Mouse (Mus musculus): ENCODE measurements around the gene Gm17660. TPM values are rescaled to one million over a fixed set of nuclear protein-coding genes. Genes with fewer than 3 reads are reported as not detected.
"Not testable (repeated sequence)": the region's sequence is repeated elsewhere in the genome, so short reads cannot be mapped to it uniquely, and the experiment has no call there.

Gene Gm17660
- total RNA-seq, 2 experiments from 2014 or later = not detected

- ATAC-seq (ENCODE audit: poor library complexity, severe bottlenecking) = peak; percentile 93
These were observed 30.9 kb downstream of the Gm17660 start, which contains the start of gene Nudt9 for GRCm38 (mm10) chr5:104046256-104047199. Gene Nudt9 (plus strand): TSS chr5:104046306.

GRCm38 (mm10) chr5:104043704-104044103 is 33.7 kb downstream of the Gm17660 start:
- no peak for ATAC-seq (ENCODE audit: poor library complexity, severe bottlenecking)

- no peak for ATAC-seq (ENCODE audit: poor library complexity, severe bottlenecking)
These were observed 34.5 kb downstream of the Gm17660 start for GRCm38 (mm10) chr5:104042906-104043305.

- ATAC-seq (ENCODE audit: poor library complexity, severe bottlenecking) = peak; percentile 61
These were observed 38.1 kb downstream of the Gm17660 start for GRCm38 (mm10) chr5:104039154-104039932.

- no peak for ATAC-seq (ENCODE audit: poor library complexity, severe bottlenecking)
These were observed 40.7 kb downstream of the Gm17660 start for GRCm38 (mm10) chr5:104036686-104037085.

- ATAC-seq (ENCODE audit: poor library complexity, severe bottlenecking) = no peak
These were observed 41.6 kb downstream of the Gm17660 start for GRCm38 (mm10) chr5:104035824-104036223.

GRCm38 (mm10) chr5:104035066-104035465 is 42.3 kb downstream of the Gm17660 start:
- ATAC-seq (ENCODE audit: poor library complexity, severe bottlenecking) = no peak

- peak; percentile 81 for ATAC-seq (ENCODE audit: poor library complexity, severe bottlenecking)
These were observed 44.8 kb downstream of the Gm17660 start for GRCm38 (mm10) chr5:104032434-104033097.

- no peak for ATAC-seq (ENCODE audit: poor library complexity, severe bottlenecking)
These were observed 52.1 kb downstream of the Gm17660 start for GRCm38 (mm10) chr5:104025245-104025854.

- ATAC-seq (ENCODE audit: poor library complexity, severe bottlenecking) = no peak
These were observed 52.6 kb downstream of the Gm17660 start for GRCm38 (mm10) chr5:104024762-104025161.

- ATAC-seq (ENCODE audit: poor library complexity, severe bottlenecking) = not testable (repeated sequence)
These were observed 53.2 kb downstream of the Gm17660 start for GRCm38 (mm10) chr5:104024193-104024592.

GRCm38 (mm10) chr5:104023289-104024020 is 54.0 kb downstream of the Gm17660 start:
- peak; percentile 29 for ATAC-seq (ENCODE audit: poor library complexity, severe bottlenecking)

GRCm38 (mm10) chr5:104022558-104022957 is 54.9 kb downstream of the Gm17660 start:
- no peak for ATAC-seq (ENCODE audit: poor library complexity, severe bottlenecking)

GRCm38 (mm10) chr5:104021597-104022378 is 55.6 kb downstream of the Gm17660 start, which contains the start of gene Hsd17b11:
Gene Hsd17b11 (minus strand): TSS chr5:104021919.
- ATAC-seq (ENCODE audit: poor library complexity, severe bottlenecking) = peak; percentile 74

Other genes starting within 250 kb of the Gm17660 start
- gene Klhl8, start 166.3 kb downstream of the Gm17660 start, total RNA-seq (2015) = 0.21 and 0.87 TPM in 2 replicates
- 0.95 and 2.0 TPM in 2 replicates for gene Klhl8, start 166.3 kb downstream of the Gm17660 start, total RNA-seq (2017)
- not detected in 2 replicates for gene Hsd17b13, start 100.2 kb downstream of the Gm17660 start, total RNA-seq (2015)
- not detected in 2 replicates for gene Hsd17b13, start 100.2 kb downstream of the Gm17660 start, total RNA-seq (2017)
- 81.4 and 90.7 TPM in 2 replicates for gene Hsd17b11, start 55.7 kb downstream of the Gm17660 start, total RNA-seq (2015)
- gene Hsd17b11, start 55.7 kb downstream of the Gm17660 start, total RNA-seq (2017) = 97.2 and 115 TPM in 2 replicates
- 17.9 and 22.9 TPM in 2 replicates for gene Nudt9, start 31.3 kb downstream of the Gm17660 start, total RNA-seq (2015)
- gene Nudt9, start 31.3 kb downstream of the Gm17660 start, total RNA-seq (2017) = 31.4 and 34.2 TPM in 2 replicates
- gene Sparcl1, start 36.1 kb upstream of the Gm17660 start, total RNA-seq (2015) = not detected in 2 replicates
- gene Sparcl1, start 36.1 kb upstream of the Gm17660 start, total RNA-seq (2017) = not detected in 2 replicates
- not detected in 2 replicates for gene Dspp, start 93.1 kb upstream of the Gm17660 start, total RNA-seq (2015)
- gene Dspp, start 93.1 kb upstream of the Gm17660 start, total RNA-seq (2017) = not detected in 2 replicates
- not detected in 2 replicates for gene Dmp1, start 125.0 kb upstream of the Gm17660 start, total RNA-seq (2015)
- not detected in 2 replicates for gene Dmp1, start 125.0 kb upstream of the Gm17660 start, total RNA-seq (2017)
- gene Ibsp, start 221.6 kb upstream of the Gm17660 start, total RNA-seq (2015) = 2.2 and 2.8 TPM in 2 replicates
- gene Ibsp, start 221.6 kb upstream of the Gm17660 start, total RNA-seq (2017) = 2.6 and 3.0 TPM in 2 replicates
- gene Mepe, start 247.7 kb upstream of the Gm17660 start, total RNA-seq (2015) = not detected in 2 replicates
- not detected in 2 replicates for gene Mepe, start 247.7 kb upstream of the Gm17660 start, total RNA-seq (2017)